Mouse (Mus musculus) cortical plate, adult 2 months (tissue): Measurements from ENCODE around the gene Mettl5.

Experiments used
- CTCF ChIP-seq: fragments of 200-500 bp; IDR thresholded peaks from 2 replicates; pipeline ENCODE4 v1.5.1; 2011; ENCODE audit warnings: mild to moderate bottlenecking, control low read depth, low read length; ENCODE audit not compliant: insufficient read depth; ENCODE audit errors: extremely low read depth
- POLR2A ChIP-seq: fragments of 200-500 bp; IDR thresholded peaks from 2 replicates; pipeline ENCODE4 v1.6.1; 2011; ENCODE audit warnings: mild to moderate bottlenecking, low read length, control low read depth; ENCODE audit not compliant: insufficient read depth; ENCODE audit errors: extremely low read depth

DNA sequence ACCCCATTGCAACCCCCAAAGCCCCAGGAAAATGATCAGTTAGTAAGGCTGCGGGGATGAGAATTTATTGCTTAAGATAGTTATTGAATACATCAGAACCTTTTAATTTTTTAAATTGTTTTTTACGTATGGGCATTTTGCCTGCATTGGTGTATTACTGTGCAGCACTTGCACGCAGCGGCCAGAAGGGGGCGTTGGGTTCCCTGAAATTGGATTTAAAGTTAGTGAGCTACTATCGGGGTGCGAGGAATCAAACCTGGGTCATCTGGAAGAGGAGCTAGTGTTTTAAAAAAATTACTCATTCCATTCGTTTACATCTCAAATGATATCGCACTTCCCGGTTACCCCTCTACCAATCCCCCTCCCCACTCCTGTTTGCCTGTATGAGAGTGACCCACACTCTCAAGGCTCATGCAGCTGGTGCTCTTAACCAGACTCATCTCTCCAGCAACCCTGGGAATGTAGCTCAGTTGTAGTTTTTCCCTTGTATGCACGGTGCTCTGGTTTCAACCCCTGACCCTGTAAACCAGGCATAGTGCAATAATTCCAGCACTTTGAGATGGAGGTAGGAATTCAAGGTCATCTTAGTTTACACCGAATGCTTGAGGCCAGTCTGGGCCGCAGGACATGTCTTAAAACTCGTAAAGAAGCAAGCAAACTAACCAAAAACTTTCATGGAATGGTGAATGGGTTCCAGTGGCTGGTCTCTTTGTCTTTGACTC is 10.2 kb upstream of the Mettl5 start:
- TF ChIP-seq CTCF (no peak), POLR2A (no peak)
